Mouse (Mus musculus) right cerebral cortex, postnatal 4 days (tissue): ENCODE measurements around the gene Ggt7.
A peak's percentile ranks its signal among the peaks of the same experiment; 100 is the strongest.
"Not testable (repeated sequence)": the region's sequence is repeated elsewhere in the genome, so short reads cannot be mapped to it uniquely, and the experiment has no call there.

ENCODE experiments used
- DNase-seq: peaks from one replicate; pipeline ENCODE4 v3.0.0-alpha.2; 2022

The Ggt7 gene

GRCm38 (mm10) chr2:155507721-155508470, 10.1 kb downstream of the Ggt7 start:
- DNase-seq, result no peak

- DNase-seq, result no peak
Measured at GRCm38 (mm10) chr2:155505811-155506210, 12.2 kb downstream of the Ggt7 start.

GRCm38 (mm10) chr2:155504440-155505355, 13.3 kb downstream of the Ggt7 start:
- DNase-seq, result no peak

- DNase-seq, result no peak
Measured at GRCm38 (mm10) chr2:155502596-155502995, 15.4 kb downstream of the Ggt7 start.

- DNase-seq, result no peak
Measured at GRCm38 (mm10) chr2:155490998-155491397, 27.0 kb downstream of the Ggt7 start.

GRCm38 (mm10) chr2:155482021-155482420, 36.0 kb downstream of the Ggt7 start:
- DNase-seq, result peak; percentile 73

GRCm38 (mm10) chr2:155473570-155474088, 44.4 kb downstream of the Ggt7 start, which contains the start of gene Ncoa6:
TSS of gene Ncoa6 (minus strand) at chr2:155473894.
- peak; percentile 86 for DNase-seq

GRCm38 (mm10) chr2:155472671-155473569, 45.1 kb downstream of the Ggt7 start:
- DNase-seq, result peak; percentile 53

GRCm38 (mm10) chr2:155466861-155467260, 51.2 kb downstream of the Ggt7 start:
- no peak for DNase-seq

GRCm38 (mm10) chr2:155453591-155453990, 64.4 kb downstream of the Ggt7 start:
- DNase-seq, result peak; percentile 8

- no peak for DNase-seq
Measured at GRCm38 (mm10) chr2:155451256-155451655, 66.8 kb downstream of the Ggt7 start.

GRCm38 (mm10) chr2:155447906-155448305, 70.1 kb downstream of the Ggt7 start:
- not testable (repeated sequence) for DNase-seq

- no peak for DNase-seq
Measured at GRCm38 (mm10) chr2:155443446-155443845, 74.6 kb downstream of the Ggt7 start.

GRCm38 (mm10) chr2:155442916-155443315, 75.1 kb downstream of the Ggt7 start:
- DNase-seq, result no peak
